Mouse (Mus musculus) kidney, postnatal 10 days (tissue): ENCODE results near the gene Fan1.

Experiments used
- DNase-seq: peaks from one replicate; pipeline ENCODE4 v3.0.0; 2021; ENCODE audit warnings: mixed read lengths

Gene Fan1

GRCm38 (mm10) chr7:64373830-64374562 is at the start of gene Fan1:
Fan1 (minus strand) TSS chr7:64374095.
- DNase-seq: peak; percentile 89

- DNase-seq: no peak
Measured at GRCm38 (mm10) chr7:64403989-64404388, 30.1 kb upstream of the Fan1 start.

- DNase-seq: no peak
Measured at GRCm38 (mm10) chr7:64402452-64402851, 28.6 kb upstream of the Fan1 start.

- DNase-seq: no peak
Measured at GRCm38 (mm10) chr7:64400725-64401124, 26.8 kb upstream of the Fan1 start.

GRCm38 (mm10) chr7:64392819-64393151 is 18.9 kb upstream of the Fan1 start:
- no peak for DNase-seq

GRCm38 (mm10) chr7:64392122-64392818 is 18.4 kb upstream of the Fan1 start, which contains the start of the genes Mphosph10 and Mcee:
Mphosph10 (minus strand) TSS chr7:64392268.
Mcee (plus strand) TSS chr7:64392607.
- peak; percentile 99 for DNase-seq

GRCm38 (mm10) chr7:64391479-64391878 is 17.6 kb upstream of the Fan1 start:
- no peak for DNase-seq

- DNase-seq: no peak
Measured at GRCm38 (mm10) chr7:64373147-64373829, 607 bp downstream of the Fan1 start.

GRCm38 (mm10) chr7:64371940-64372878 is 1.7 kb downstream of the Fan1 start:
- no peak for DNase-seq

GRCm38 (mm10) chr7:64369841-64370240 is 4.1 kb downstream of the Fan1 start:
- DNase-seq: no peak

GRCm38 (mm10) chr7:64365863-64366262 is 8.0 kb downstream of the Fan1 start:
- DNase-seq: no peak

GRCm38 (mm10) chr7:64360586-64360945 is 13.3 kb downstream of the Fan1 start:
- no peak for DNase-seq

- DNase-seq: no peak
Measured at GRCm38 (mm10) chr7:64359943-64360585, 13.8 kb downstream of the Fan1 start.

- DNase-seq: no peak
Measured at GRCm38 (mm10) chr7:64358666-64359065, 15.2 kb downstream of the Fan1 start.

- peak; percentile 45 for DNase-seq
Measured at GRCm38 (mm10) chr7:64357405-64357804, 16.5 kb downstream of the Fan1 start.

- no peak for DNase-seq
Measured at GRCm38 (mm10) chr7:64356661-64357060, 17.2 kb downstream of the Fan1 start.

GRCm38 (mm10) chr7:64354206-64354605 is 19.7 kb downstream of the Fan1 start:
- no peak for DNase-seq

- no peak for DNase-seq
Measured at GRCm38 (mm10) chr7:64351087-64351486, 22.8 kb downstream of the Fan1 start.

GRCm38 (mm10) chr7:64349147-64349861 is 24.6 kb downstream of the Fan1 start:
- peak; percentile 34 for DNase-seq

- DNase-seq: no peak
Measured at GRCm38 (mm10) chr7:64347813-64348212, 26.1 kb downstream of the Fan1 start.

GRCm38 (mm10) chr7:64332686-64333085 is 41.2 kb downstream of the Fan1 start:
- DNase-seq: no peak
